Mouse (Mus musculus): ENCODE measurements around the gene Myh7.
"Not testable (repeated sequence)": the region's sequence is repeated elsewhere in the genome, so short reads cannot be mapped to it uniquely, and the experiment has no call there.

The Myh7 gene

GRCm38 (mm10) chr14:55003878-55004855, 9.7 kb upstream of the Myh7 start:
- in situ Hi-C loops (cut with MboI, MseI): no loop called here

- in situ Hi-C loops (cut with MboI, MseI): no loop called here
Observed at GRCm38 (mm10) chr14:55002687-55003120, 8.3 kb upstream of the Myh7 start.

DNA sequence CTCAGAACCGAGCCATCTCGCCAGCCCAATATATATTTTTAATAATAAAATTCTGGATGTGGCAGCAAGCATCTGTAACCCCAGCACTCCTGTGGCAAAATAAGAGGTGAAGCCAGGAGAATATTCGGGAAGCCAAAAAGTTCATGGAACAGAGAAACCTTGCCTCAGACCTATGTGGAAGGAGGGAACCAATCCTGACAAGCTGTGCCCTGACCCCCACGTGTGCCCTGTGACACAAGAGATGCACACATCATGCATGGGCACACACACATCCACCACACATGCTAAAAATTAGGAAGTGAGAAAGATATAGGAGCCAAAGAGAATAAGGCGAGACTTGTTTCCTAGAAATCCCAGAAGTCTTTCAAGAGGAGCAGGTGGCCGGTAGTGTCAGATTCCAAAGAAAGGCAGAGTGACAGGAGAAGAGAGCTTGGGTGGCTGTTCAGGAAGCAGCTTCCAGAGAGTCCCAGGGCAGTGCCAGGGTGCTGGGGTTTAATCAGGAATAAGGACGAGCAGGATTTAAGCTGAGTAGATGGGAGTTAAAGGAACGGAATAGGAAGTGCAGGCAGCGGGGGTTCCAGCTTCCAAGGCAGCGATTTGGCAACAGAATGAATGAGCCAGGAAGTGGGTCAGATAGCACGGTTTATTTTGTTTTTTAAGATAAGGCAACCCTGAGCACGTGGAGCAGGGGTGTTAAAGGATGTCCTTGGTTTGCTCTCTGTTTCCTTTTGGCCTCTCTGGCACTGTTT, 7.7 kb upstream of the Myh7 start:
- in situ Hi-C loops (cut with MboI, MseI): no loop called here

DNA sequence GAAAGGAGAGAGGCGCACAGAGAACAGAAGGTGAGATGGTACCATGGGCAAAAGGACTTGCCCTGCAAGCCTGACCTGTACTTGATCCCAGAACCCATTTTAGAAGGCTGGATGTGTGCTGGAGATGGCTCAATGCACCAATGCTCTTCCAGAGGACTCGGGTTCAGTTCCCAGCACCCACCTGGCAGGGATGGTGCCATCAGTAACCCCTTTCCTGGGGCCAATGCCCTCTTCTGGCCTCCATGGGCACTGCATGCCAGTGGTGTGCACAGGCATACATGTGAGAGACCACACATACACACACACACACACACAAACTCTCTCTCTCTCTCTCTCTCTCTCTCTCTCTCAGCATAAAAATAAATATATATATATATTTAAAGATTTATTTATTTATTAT, 7.0 kb upstream of the Myh7 start:
- in situ Hi-C loops (cut with MboI, MseI): no loop called here

- in situ Hi-C loops (cut with MboI, MseI): no loop called here
Observed at GRCm38 (mm10) chr14:55000814-55001213, 6.4 kb upstream of the Myh7 start.

- in situ Hi-C loops (cut with MboI, MseI): not testable (repeated sequence)
Observed at GRCm38 (mm10) chr14:54999868-55000267, 5.4 kb upstream of the Myh7 start.

DNA sequence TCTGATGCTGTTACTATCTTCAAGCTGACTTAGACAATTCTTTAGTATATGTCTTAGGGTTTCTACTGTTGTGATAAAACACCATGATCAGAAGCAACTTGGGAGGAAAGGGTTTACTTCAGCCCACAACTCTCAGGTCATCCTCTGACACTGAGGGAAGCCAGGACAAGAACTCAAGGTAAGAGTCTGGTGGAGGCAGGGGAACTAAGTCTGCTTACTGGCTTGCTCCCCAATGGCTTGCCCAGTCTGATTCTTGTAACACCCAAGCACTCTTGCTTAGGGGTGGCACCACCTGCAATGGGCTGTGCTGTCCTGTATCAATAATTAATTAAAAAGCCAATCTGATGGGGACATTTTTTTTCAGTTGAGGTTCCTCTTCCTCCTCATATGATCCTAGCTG, 4.3 kb upstream of the Myh7 start:
- in situ Hi-C loops (cut with MboI, MseI): no loop called here

DNA sequence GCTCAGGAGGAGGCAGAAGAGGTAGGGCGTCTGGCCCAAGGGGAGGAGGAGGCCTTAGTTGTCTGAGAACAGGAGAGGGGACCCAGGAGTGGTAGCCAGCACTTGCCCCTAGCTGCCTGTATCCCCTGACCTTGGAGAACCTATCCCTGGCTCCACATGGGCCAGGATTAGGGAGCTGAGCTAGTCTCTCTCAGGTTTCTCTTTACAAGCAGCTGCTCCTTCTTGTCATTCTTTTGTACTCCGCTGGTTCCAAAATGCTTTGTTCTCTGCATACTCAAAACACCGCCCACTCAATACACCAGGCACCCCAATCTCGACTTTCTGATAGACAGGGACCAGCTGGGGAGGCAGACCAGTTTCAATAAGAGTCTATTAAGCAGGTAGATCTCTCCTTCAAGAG, 2.9 kb upstream of the Myh7 start:
- in situ Hi-C loops (cut with MboI, MseI): no loop called here

DNA sequence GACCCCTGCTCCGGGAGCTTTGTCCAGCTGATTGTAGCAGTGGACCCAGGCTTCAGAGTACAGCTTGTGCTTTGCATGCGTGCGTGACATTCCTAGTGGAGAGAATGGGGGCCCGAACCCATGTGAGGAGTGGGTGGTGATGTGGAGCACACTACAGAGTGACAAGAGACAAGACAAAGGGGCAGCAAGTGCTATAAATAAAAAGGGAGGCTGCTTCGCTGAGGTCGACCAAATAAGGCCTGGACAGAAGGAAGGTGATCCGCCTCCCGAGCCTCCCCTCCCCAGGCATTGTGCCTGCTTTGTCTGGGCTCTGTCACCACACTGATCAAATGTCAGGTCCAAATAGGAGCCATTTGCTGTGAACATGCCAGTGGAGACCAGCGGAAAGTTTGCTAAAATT, 2.4 kb upstream of the Myh7 start:
- in situ Hi-C loops (cut with MboI, MseI): no loop called here

DNA sequence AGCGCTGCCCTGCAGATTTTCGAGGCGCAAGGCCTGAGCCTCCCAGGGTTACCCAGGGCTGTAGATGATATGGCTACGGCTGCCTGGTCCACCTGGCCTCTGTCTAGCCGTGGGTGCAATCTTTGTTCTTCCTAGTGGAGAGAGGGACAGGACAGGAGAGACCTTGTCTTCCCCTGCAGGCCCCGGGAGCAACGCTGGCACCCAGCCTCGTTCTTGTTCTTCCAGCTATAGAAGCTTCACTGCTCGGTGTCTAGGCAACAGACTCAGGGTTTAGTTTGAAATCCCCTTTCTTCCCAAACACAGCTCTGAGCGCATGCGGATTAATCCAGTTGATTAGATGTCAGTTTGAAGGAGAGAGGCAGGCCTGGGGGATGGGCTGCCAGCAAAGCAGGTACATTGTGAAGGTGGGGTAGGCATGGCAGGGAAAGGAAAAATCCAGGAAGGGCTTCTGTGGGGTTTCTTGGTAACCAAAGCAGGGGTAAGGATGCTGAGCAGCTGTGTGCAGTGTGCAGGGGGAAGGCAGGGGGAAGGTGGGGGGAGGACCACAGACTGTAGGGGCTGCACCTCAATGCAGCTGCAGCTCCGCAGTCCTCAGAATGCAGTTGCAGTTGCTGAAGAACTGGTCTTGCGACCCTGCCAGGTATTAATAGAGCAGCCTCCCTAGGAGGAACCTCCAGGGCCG, 1.2 kb upstream of the Myh7 start:
- in situ Hi-C loops (cut with MboI, MseI): no loop called here

- in situ Hi-C loops (cut with MboI, MseI): no loop called here
Observed at GRCm38 (mm10) chr14:54994869-54995186, 402 bp upstream of the Myh7 start.

- in situ Hi-C loops (cut with MboI, MseI): no loop called here
Observed at GRCm38 (mm10) chr14:54993636-54994035, 790 bp downstream of the Myh7 start.

DNA sequence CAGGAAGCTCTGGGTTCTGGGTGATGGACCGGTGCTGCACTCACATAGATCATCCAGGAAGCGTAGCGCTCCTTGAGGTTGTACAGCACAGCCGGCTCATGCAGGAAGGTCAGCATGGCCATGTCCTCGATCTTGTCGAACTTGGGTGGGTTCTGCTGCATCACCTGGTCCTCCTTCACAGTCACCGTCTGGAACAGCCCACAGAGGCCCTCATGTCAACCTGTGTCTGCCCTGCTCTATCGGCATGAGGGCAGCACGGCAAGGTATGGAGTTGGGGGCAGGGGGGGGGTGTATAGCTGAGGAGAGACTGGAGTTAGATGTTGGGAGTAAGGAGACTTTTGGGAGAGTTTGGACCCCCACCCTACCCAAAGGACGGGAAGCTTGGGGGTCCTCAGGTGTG, 2.2 kb downstream of the Myh7 start:
- in situ Hi-C loops (cut with MboI, MseI): no loop called here

DNA sequence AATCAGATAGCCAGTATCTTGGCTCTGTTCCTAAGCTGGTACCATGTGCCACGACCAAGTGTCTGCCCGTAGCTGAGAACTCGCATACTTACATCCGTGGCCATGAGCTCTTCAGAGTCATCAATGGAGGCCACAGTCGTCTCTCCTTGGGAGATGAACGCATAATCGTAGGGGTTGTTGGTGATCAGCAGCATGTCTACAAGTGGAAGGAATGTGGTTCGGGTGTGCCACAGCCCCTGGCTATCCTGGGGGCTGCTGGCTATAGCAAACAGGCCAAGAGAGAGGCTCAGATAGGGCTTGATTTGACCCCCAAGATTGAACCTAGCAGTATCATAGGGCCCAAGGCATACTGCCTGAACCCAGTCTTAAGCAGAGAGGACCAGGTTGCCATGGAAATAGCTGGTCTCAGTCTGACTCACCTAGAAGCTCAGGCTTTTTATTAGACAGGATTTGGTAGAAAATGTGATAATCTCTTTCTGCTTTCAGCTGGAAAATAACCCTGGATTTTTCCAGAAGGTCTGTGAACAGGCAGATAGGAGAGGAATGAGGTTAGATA, 4.5 kb downstream of the Myh7 start:
- in situ Hi-C loops (cut with MboI, MseI): no loop called here

DNA sequence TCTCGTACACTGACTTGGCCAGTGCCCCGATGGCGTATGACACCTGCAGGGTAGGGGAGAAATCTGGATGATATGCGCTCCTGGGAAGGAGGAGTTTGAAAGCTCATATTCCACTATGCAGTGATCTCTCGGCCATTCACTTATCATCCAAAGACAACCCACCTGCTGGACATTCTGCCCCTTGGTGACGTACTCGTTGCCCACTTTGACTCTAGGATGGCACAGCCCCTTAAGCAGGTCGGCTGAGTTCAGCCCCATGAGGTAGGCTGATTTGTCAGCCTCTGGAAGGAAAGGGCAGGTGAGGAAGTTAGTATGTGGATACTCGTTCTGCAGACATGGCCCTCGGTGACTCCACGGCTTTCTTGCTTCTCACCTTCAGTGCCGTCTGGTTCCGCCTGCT, 5.5 kb downstream of the Myh7 start:
- in situ Hi-C loops (cut with MboI, MseI): no loop called here

DNA sequence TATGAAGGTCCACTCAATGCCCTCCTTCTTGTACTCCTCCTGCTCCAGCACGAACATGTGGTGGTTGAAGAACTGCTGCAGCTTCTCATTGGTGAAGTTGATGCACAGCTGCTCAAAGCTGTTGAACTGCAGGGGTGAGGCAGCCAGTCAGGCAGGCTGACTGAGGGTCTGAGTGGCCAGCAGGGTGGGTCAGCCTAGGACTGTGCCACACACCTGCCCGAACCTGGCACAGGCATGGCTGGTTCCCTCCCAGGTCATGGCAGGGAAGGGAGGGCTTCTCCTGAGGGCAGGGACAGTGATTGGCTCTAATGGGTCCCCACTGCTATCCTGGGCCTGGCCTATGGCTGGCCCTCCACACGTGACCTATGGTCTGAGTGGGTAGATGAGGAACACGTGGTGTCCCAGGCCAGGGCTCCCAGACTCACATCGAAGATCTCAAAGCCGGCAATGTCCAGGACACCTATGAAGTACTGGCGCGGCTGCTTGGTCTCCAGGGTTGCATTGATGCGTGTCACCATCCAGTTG, 6.0 kb downstream of the Myh7 start:
- in situ Hi-C loops (cut with MboI, MseI): not testable (repeated sequence)

GRCm38 (mm10) chr14:54981934-54982333, 12.5 kb downstream of the Myh7 start:
- in situ Hi-C loops (cut with MboI, MseI): no loop called here

DNA sequence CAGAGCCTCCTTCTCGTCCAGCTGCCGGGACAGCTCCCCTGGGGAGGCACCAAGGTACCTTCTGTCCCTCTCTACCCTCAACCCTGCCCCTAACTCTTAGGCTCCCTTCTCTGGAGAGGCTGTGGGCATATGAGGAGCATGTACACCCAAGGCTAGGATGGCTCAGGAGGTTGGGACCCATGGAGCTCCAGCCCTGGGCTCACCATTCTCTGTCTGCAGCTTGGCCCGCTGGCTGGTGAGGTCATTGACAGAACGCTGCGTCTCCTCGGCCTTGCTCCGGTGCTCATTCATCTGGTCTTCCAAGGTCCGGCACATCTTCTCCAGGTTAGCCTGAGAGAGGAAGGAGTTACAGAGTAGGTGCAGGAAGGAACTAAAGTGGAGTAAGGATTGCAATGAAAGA, 15.8 kb downstream of the Myh7 start:
- in situ Hi-C loops (cut with MboI, MseI): loop anchor here in 1 of 2 experiments (10.0 kb wide), 1 partner anchor 306 kb away; no protein-coding TSS in a partner anchor

GRCm38 (mm10) chr14:54976633-54977032, 17.8 kb downstream of the Myh7 start, which contains the start of gene Gm17428:
Gene Gm17428 (plus strand): TSS chr14:54976933.
- in situ Hi-C loops (cut with MboI, MseI): loop anchor here in 1 of 2 experiments (10.0 kb wide), 1 partner anchor 308 kb away; no protein-coding TSS in a partner anchor

GRCm38 (mm10) chr14:54974068-54974791, 20.2 kb downstream of the Myh7 start:
- in situ Hi-C loops (cut with MboI, MseI): loop anchor here in 1 of 2 experiments (10.0 kb wide), 1 partner anchor 311 kb away; no protein-coding TSS in a partner anchor

Measured in T-helper 17 cell (primary cell).